ENCODE assay signal across 9 mouse cellular contexts in the genomic region with DNA sequence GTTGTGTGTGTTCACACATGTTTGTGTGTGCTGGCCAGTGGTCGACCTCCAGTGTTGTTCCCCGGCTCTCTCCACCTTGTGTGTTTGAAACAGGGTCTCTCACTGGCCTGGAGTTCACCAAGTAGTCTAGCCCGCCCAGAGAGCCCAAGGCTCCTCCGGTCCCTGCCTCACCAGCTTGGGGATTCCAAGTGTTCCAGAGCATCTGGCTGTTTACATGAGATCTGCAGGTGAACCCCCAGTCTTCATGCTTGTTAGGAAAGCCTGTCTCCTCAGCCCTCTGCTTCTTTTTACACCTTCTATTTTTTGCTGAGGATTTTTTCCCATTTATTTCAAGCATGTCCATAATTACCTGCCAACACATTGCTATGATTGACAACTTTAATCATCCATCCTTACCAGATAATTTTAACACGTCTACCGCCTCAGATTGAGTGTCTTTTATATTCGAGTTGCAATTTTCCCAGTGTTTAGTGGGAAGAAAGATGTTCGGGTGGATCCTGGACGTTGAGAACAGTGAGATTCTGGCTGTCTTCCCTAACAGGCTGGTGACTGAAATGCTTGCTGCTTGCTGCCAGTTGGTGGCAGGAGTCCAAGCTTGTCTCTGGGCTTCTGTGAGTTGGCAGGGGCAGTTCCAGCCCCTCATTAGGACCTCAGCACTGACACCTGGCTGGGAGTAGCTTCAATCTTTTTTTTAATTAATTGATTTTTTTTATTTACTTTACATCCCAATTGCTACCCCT. TPM values are rescaled to one million over a fixed set of nuclear protein-coding genes. Genes with fewer than 3 reads are reported as not detected.
DNase-seq lines count a peak whose midpoint lies in the region; ATAC-seq lines count a peak whose summit lies in the region.
"Had no signal": no experiment of that assay in that cellular context is flagged by ENCODE, and none has a peak within 500 bp of the region (broad histone marks: within the 10 kb centered on the region; RNA-seq: fewer than 3 reads in every experiment).

No protein-coding gene starts in this region.

- H3K4me3 ChIP-seq in forebrain, embryonic 11.5 days (ENCODE audit: low read depth, low read length): no peak overlapping the region
- H3K4me3 ChIP-seq in forebrain, embryonic 10.5 days: no peak overlapping the region
- H3K4me3 ChIP-seq: embryonic facial prominence, embryonic 12.5 days had no signal

- 69% methylated on average over 9 of the region's 9 CpGs for WGBS in forebrain, embryonic 11.5 days
- WGBS in forebrain, embryonic 10.5 days: 75% methylated on average over 9 of the region's 9 CpGs

- no peaks in the 10 kb centered on the region for H3K36me3 ChIP-seq in forebrain, embryonic 11.5 days (ENCODE audit: control insufficient read depth, insufficient read depth, low read length)
- H3K36me3 ChIP-seq in forebrain, embryonic 10.5 days (replicated peaks): no peaks in the 10 kb centered on the region
- H3K36me3 ChIP-seq: embryonic facial prominence, embryonic 12.5 days had no signal

- H3K27me3 ChIP-seq in forebrain, embryonic 11.5 days (ENCODE audit: control insufficient read depth, insufficient read depth, low read length): no peaks in the 10 kb centered on the region
- H3K27me3 ChIP-seq in forebrain, embryonic 10.5 days (ENCODE audit: poor library complexity, severe bottlenecking): no peaks in the 10 kb centered on the region
- H3K27me3 ChIP-seq: embryonic facial prominence, embryonic 12.5 days had no signal

- no peak for DNase-seq in forebrain, embryonic 11.5 days (ENCODE audit: low spot score)
- DNase-seq in forebrain, embryonic 10.5 days (ENCODE audit: extremely low spot score, low spot score): no peak
- peak; percentile 9 for DNase-seq in 3T3-L1 (ENCODE audit: low read depth, low spot score)
- peak; percentile 98 to 99 for DNase-seq in cerebellum, postnatal 10 days
- DNase-seq in layer of hippocampus, adult 8-10 months (ENCODE audit: low spot score in 2 of 2): peak; percentile 65 to 68
- DNase-seq in right cerebral cortex, postnatal 36 days (ENCODE audit: low spot score in 2 of 2): peak; percentile 47 to 75
- no peak for DNase-seq in spleen, adult 18-20 months
- no peak for DNase-seq in urinary bladder, postnatal 25 days (ENCODE audit: low spot score)

- H3K9me3 ChIP-seq in forebrain, embryonic 11.5 days (ENCODE audit: control insufficient read depth, low read length): no peaks in the 10 kb centered on the region
- no peaks in the 10 kb centered on the region for H3K9me3 ChIP-seq in forebrain, embryonic 10.5 days
- H3K9me3 ChIP-seq: embryonic facial prominence, embryonic 12.5 days had no signal

- H3K4me2 ChIP-seq in forebrain, embryonic 11.5 days (ENCODE audit: low read depth, low read length, severe bottlenecking): no peak overlapping the region
- H3K4me2 ChIP-seq: embryonic facial prominence, embryonic 12.5 days had no signal

- H3K4me1 ChIP-seq in forebrain, embryonic 11.5 days (replicated peaks; ENCODE audit: control insufficient read depth, insufficient read depth, low read length): 0 out of 2 replicates have a peak, but pooled peaks cover 4% of the 10 kb centered on the region
- peaks cover 11% of the 10 kb centered on the region for H3K4me1 ChIP-seq in forebrain, embryonic 10.5 days
- H3K4me1 ChIP-seq: embryonic facial prominence, embryonic 12.5 days had no signal

- H3K27ac ChIP-seq in forebrain, embryonic 11.5 days (ENCODE audit: low read depth, low read length): peak overlapping the region; percentile 6; the same call in 1 of the 2 replicates
- no peak overlapping the region for H3K27ac ChIP-seq in forebrain, embryonic 10.5 days
- H3K27ac ChIP-seq: embryonic facial prominence, embryonic 12.5 days had no signal

- no peak overlapping the region for H3K9ac ChIP-seq in forebrain, embryonic 11.5 days (ENCODE audit: low read length)
- H3K9ac ChIP-seq: embryonic facial prominence, embryonic 12.5 days had no signal

- no peak; the same call in 1 of the 2 replicates for ATAC-seq in forebrain, embryonic 11.5 days (replicated peaks; ENCODE audit: low FRiP score)

RNA-seq across cellular contexts. Expression of a gene that starts 15.6 kb away (rescaled TPM):
- 2.5 and 2.6 TPM in 2 replicates for polyA plus RNA-seq in forebrain, embryonic 11.5 days (2014; fragmentation: Nextera tagmentation; extraction: Ambion mirVana)
- polyA plus RNA-seq in forebrain, embryonic 10.5 days (2016; fragmentation: Nextera tagmentation; extraction: Ambion mirVana): 1.6 and 2.0 TPM in 2 replicates
- 1 to 10 TPM; 6.8 to 9.3 (median 9.0) TPM for total RNA-seq in layer of hippocampus, adult 8-10 months (2022)

Comparison
In these comparisons a context has a peak if more than half of its experiments do, and no peak if none do; other contexts are left out.
1. DNase-seq: peak in 3T3-L1 (single experiment), cerebellum, postnatal 10 days (2 of 2), layer of hippocampus, adult 8-10 months (2 of 2) and right cerebral cortex, postnatal 36 days (2 of 2); none in forebrain, embryonic 11.5 days (single experiment), forebrain, embryonic 10.5 days (single experiment), spleen, adult 18-20 months (0 of 2) and urinary bladder, postnatal 25 days (single experiment).